Mouse (Mus musculus): ENCODE data around the gene Erg. TPM values are rescaled to one million over a fixed set of nuclear protein-coding genes. Genes with fewer than 3 reads are reported as not detected.

Gene Erg
- polyA plus RNA-seq, 1 experiment from 2014 or later, result 9.5 TPM

- Histone ChIP-seq H3K9ac (replicated peaks; ENCODE audit: low read length) (no peak overlapping the region), H3K27me3 (ENCODE audit: insufficient read depth, low read length) (no peaks in the 10 kb centered on the region), H3K27ac (ENCODE audit: low read length) (no peak overlapping the region), H3K4me3 (ENCODE audit: low read length) (no peak overlapping the region), H3K9me3 (ENCODE audit: low read length) (no peaks in the 10 kb centered on the region; the same call in 1 of the 2 replicates), H3K36me3 (ENCODE audit: insufficient read depth, low read length) (no peaks in the 10 kb centered on the region), H3K4me2 (replicated peaks; ENCODE audit: low read depth, low read length) (no peak overlapping the region), H3K4me1 (ENCODE audit: insufficient read depth, low read length) (no peaks in the 10 kb centered on the region)
- no peak for ATAC-seq (ENCODE audit: low FRiP score, low TSS enrichment)
- 65% methylated on average over 20 of the region's 20 CpGs for WGBS
Observed at GRCm38 (mm10) chr16:95611982-95612746, 25.8 kb upstream of the Erg start.

GRCm38 (mm10) chr16:95608624-95609023, 22.2 kb upstream of the Erg start:
- Histone ChIP-seq H3K27ac (ENCODE audit: low read length) (no peak overlapping the region), H3K4me2 (replicated peaks; ENCODE audit: low read depth, low read length) (no peak overlapping the region), H3K4me3 (ENCODE audit: low read length) (no peak overlapping the region), H3K36me3 (ENCODE audit: insufficient read depth, low read length) (no peaks in the 10 kb centered on the region), H3K4me1 (ENCODE audit: insufficient read depth, low read length) (no peaks in the 10 kb centered on the region), H3K9me3 (ENCODE audit: low read length) (no peaks in the 10 kb centered on the region), H3K9ac (replicated peaks; ENCODE audit: low read length) (no peak overlapping the region), H3K27me3 (ENCODE audit: insufficient read depth, low read length) (no peaks in the 10 kb centered on the region)
- ATAC-seq (ENCODE audit: low FRiP score, low TSS enrichment), result no peak
- 84% methylated on average over 7 of the region's 7 CpGs for WGBS

- Histone ChIP-seq H3K27ac (ENCODE audit: low read length) (no peak overlapping the region), H3K4me3 (ENCODE audit: low read length) (no peak overlapping the region), H3K4me1 (ENCODE audit: insufficient read depth, low read length) (no peaks in the 10 kb centered on the region), H3K9ac (replicated peaks; ENCODE audit: low read length) (no peak overlapping the region), H3K9me3 (ENCODE audit: low read length) (no peaks in the 10 kb centered on the region), H3K4me2 (replicated peaks; ENCODE audit: low read depth, low read length) (no peak overlapping the region), H3K27me3 (ENCODE audit: insufficient read depth, low read length) (no peaks in the 10 kb centered on the region), H3K36me3 (ENCODE audit: insufficient read depth, low read length) (no peaks in the 10 kb centered on the region)
- no peak for ATAC-seq (ENCODE audit: low FRiP score, low TSS enrichment)
- WGBS, result 18% methylated on average over 7 of the region's 7 CpGs
Observed at GRCm38 (mm10) chr16:95605304-95605703, 18.9 kb upstream of the Erg start.

GRCm38 (mm10) chr16:95602504-95602903, 16.1 kb upstream of the Erg start:
- Histone ChIP-seq H3K9ac (replicated peaks; ENCODE audit: low read length) (no peak overlapping the region), H3K27ac (ENCODE audit: low read length) (no peak overlapping the region), H3K4me2 (replicated peaks; ENCODE audit: low read depth, low read length) (no peak overlapping the region), H3K9me3 (ENCODE audit: low read length) (no peaks in the 10 kb centered on the region), H3K36me3 (ENCODE audit: insufficient read depth, low read length) (no peaks in the 10 kb centered on the region), H3K4me3 (ENCODE audit: low read length) (no peak overlapping the region), H3K4me1 (ENCODE audit: insufficient read depth, low read length) (no peaks in the 10 kb centered on the region), H3K27me3 (ENCODE audit: insufficient read depth, low read length) (no peaks in the 10 kb centered on the region)
- 25% methylated on average over 5 of the region's 5 CpGs for WGBS
- no peak for ATAC-seq (ENCODE audit: low FRiP score, low TSS enrichment)

GRCm38 (mm10) chr16:95601807-95602206, 15.4 kb upstream of the Erg start:
- Histone ChIP-seq H3K27ac (ENCODE audit: low read length) (no peak overlapping the region), H3K4me1 (ENCODE audit: insufficient read depth, low read length) (no peaks in the 10 kb centered on the region), H3K4me2 (replicated peaks; ENCODE audit: low read depth, low read length) (no peak overlapping the region), H3K4me3 (ENCODE audit: low read length) (no peak overlapping the region), H3K36me3 (ENCODE audit: insufficient read depth, low read length) (no peaks in the 10 kb centered on the region), H3K27me3 (ENCODE audit: insufficient read depth, low read length) (no peaks in the 10 kb centered on the region), H3K9me3 (ENCODE audit: low read length) (no peaks in the 10 kb centered on the region), H3K9ac (replicated peaks; ENCODE audit: low read length) (no peak overlapping the region)
- no peak for ATAC-seq (ENCODE audit: low FRiP score, low TSS enrichment)
- 42% methylated on average over 4 of the region's 4 CpGs for WGBS

- no peak overlapping the region for H3K4me2 ChIP-seq (replicated peaks; ENCODE audit: low read depth, low read length)
- no peaks in the 10 kb centered on the region for H3K4me1 ChIP-seq (ENCODE audit: insufficient read depth, low read length)
- H3K4me3 ChIP-seq (ENCODE audit: low read length), result no peak overlapping the region
- WGBS, result 89% methylated on average over 4 of the region's 4 CpGs
- H3K9me3 ChIP-seq (ENCODE audit: low read length), result no peaks in the 10 kb centered on the region
- H3K9ac ChIP-seq (replicated peaks; ENCODE audit: low read length), result no peak overlapping the region
- no peak for ATAC-seq (ENCODE audit: low FRiP score, low TSS enrichment)
- no peak overlapping the region for H3K27ac ChIP-seq (ENCODE audit: low read length)
- H3K36me3 ChIP-seq (ENCODE audit: insufficient read depth, low read length), result no peaks in the 10 kb centered on the region
- no peaks in the 10 kb centered on the region for H3K27me3 ChIP-seq (ENCODE audit: insufficient read depth, low read length)
Observed at GRCm38 (mm10) chr16:95601219-95601580, 14.8 kb upstream of the Erg start.

GRCm38 (mm10) chr16:95600572-95601218, 14.3 kb upstream of the Erg start:
- Histone ChIP-seq H3K9ac (replicated peaks; ENCODE audit: low read length) (no peak overlapping the region), H3K4me3 (ENCODE audit: low read length) (no peak overlapping the region), H3K27ac (ENCODE audit: low read length) (no peak overlapping the region), H3K36me3 (ENCODE audit: insufficient read depth, low read length) (no peaks in the 10 kb centered on the region), H3K4me2 (replicated peaks; ENCODE audit: low read depth, low read length) (no peak overlapping the region), H3K27me3 (ENCODE audit: insufficient read depth, low read length) (no peaks in the 10 kb centered on the region), H3K4me1 (ENCODE audit: insufficient read depth, low read length) (no peaks in the 10 kb centered on the region), H3K9me3 (ENCODE audit: low read length) (no peaks in the 10 kb centered on the region)
- ATAC-seq (ENCODE audit: low FRiP score, low TSS enrichment), result no peak
- WGBS, result 68% methylated on average over 19 of the region's 19 CpGs

GRCm38 (mm10) chr16:95598930-95599329, 12.5 kb upstream of the Erg start:
- Histone ChIP-seq H3K27me3 (ENCODE audit: insufficient read depth, low read length) (no peaks in the 10 kb centered on the region), H3K9me3 (ENCODE audit: low read length) (no peaks in the 10 kb centered on the region), H3K4me3 (ENCODE audit: low read length) (no peak overlapping the region), H3K36me3 (ENCODE audit: insufficient read depth, low read length) (no peaks in the 10 kb centered on the region), H3K9ac (replicated peaks; ENCODE audit: low read length) (no peak overlapping the region), H3K4me2 (replicated peaks; ENCODE audit: low read depth, low read length) (no peak overlapping the region), H3K27ac (ENCODE audit: low read length) (no peak overlapping the region), H3K4me1 (ENCODE audit: insufficient read depth, low read length) (no peaks in the 10 kb centered on the region)
- no peak for ATAC-seq (ENCODE audit: low FRiP score, low TSS enrichment)
- WGBS, result 88% methylated on average over 4 of the region's 4 CpGs

GRCm38 (mm10) chr16:95597578-95597951, 11.2 kb upstream of the Erg start:
- no peak overlapping the region for H3K27ac ChIP-seq (ENCODE audit: low read length)
- no peaks in the 10 kb centered on the region for H3K9me3 ChIP-seq (ENCODE audit: low read length)
- no peak overlapping the region for H3K4me2 ChIP-seq (replicated peaks; ENCODE audit: low read depth, low read length)
- no peaks in the 10 kb centered on the region for H3K36me3 ChIP-seq (ENCODE audit: insufficient read depth, low read length)
- ATAC-seq (ENCODE audit: low FRiP score, low TSS enrichment), result no peak
- WGBS, result 43% methylated on average over 7 of the region's 7 CpGs
- H3K27me3 ChIP-seq (ENCODE audit: insufficient read depth, low read length), result no peaks in the 10 kb centered on the region
- no peak overlapping the region for H3K4me3 ChIP-seq (ENCODE audit: low read length)
- no peak overlapping the region for H3K9ac ChIP-seq (replicated peaks; ENCODE audit: low read length)
- H3K4me1 ChIP-seq (ENCODE audit: insufficient read depth, low read length), result no peaks in the 10 kb centered on the region

- H3K4me3 ChIP-seq (ENCODE audit: low read length), result no peak overlapping the region
- H3K9me3 ChIP-seq (ENCODE audit: low read length), result no peaks in the 10 kb centered on the region
- no peak for ATAC-seq (ENCODE audit: low FRiP score, low TSS enrichment)
- H3K4me2 ChIP-seq (replicated peaks; ENCODE audit: low read depth, low read length), result no peak overlapping the region
- 84% methylated on average over 11 of the region's 11 CpGs for WGBS
- H3K9ac ChIP-seq (replicated peaks; ENCODE audit: low read length), result no peak overlapping the region
- no peak overlapping the region for H3K27ac ChIP-seq (ENCODE audit: low read length)
- no peaks in the 10 kb centered on the region for H3K36me3 ChIP-seq (ENCODE audit: insufficient read depth, low read length)
- no peaks in the 10 kb centered on the region for H3K4me1 ChIP-seq (ENCODE audit: insufficient read depth, low read length)
- no peaks in the 10 kb centered on the region for H3K27me3 ChIP-seq (ENCODE audit: insufficient read depth, low read length)
Observed at GRCm38 (mm10) chr16:95596884-95597577, 10.6 kb upstream of the Erg start.
